Mouse (Mus musculus): ENCODE data around the gene Ttn.

Gene Ttn

DNA sequence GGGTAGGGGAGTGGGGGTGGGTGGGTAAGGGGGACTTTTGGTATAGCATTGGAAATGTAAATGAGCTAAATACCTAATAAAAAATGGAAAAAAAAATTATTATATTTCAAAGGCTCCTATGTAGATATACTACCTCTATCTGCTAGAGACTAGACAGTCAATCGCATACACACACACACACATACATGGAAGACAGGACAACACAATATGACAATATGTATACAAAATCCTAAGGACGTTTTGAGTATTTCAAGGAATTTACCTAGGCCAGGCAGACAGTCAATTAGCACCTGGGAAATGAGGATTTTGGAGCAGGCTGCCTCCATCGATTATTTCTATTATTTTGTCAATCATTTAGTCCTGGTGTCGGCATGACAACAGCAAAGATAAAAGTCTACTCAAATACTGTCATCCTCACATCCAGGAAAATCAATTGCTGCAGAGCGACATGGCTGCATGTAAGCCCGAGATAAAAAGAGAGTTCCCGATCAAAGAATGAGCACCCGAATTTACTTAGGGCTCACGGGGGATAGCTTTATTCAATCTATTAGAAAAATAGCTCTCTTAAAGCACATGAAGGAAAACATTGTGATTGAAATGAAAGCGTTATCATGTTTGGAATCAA, 20.8 kb downstream of the Ttn start:
- DNase-seq: no peak

- DNase-seq: no peak
Measured at GRCm38 (mm10) chr2:76949774-76950173, 32.6 kb downstream of the Ttn start.

DNA sequence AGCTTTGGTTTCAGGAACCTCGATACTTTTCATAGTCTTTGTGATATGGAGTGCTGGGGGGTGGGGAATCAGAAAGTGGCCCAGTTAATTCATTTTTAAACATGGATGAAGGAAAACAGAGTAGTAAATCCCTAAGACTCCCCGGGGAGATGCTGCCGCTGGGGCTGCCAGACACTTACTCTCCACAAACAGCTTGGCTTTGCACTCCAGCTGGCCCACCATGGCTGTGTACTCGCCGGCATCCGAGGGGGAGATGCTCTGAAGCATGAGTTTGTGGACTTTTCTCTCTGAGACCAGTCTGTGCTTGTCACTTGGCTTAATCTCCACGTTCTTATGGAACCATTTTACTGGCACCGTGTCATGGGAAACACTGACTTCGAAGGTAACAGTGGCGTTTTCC, 43.8 kb downstream of the Ttn start:
- no peak for DNase-seq

DNA sequence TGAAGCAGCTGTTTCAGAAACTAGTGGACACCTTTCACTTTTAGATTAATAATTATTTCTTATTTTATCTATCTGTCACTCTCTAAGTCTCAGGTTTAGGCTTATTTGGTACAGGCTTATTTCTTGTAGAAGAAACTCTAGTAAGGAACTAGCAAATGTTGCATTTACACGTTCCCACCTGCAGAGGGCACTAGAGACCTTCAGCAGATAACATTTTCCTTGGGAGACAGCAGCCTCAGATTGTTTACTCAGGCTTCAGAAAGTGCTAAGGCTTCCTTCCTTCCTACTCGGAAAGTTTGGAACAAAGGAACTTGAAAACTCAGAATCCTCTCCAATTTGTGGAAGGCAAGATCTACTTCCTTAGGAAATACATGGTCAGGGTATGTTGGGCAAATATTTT, 52.6 kb downstream of the Ttn start:
- DNase-seq: peak; percentile 57 to 72

DNA sequence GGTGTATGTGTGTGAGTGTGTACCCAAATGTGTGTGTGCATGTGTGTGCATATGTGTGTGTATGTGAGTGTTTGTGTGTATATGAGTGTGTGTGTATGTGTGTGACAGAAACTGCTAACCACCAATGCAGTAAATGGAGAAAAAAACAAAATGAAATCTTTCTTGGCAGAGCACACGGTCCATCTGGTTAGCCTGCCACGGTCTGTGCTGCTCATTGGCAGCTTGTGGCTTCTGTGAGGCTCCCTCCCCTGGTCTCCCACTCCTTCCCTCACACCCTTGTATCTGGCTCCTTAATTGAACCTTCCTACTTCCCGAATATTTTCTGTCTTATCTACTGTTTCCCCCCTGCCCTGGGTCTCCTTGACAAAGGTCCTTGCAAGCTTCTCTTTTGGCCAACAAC, 53.5 kb downstream of the Ttn start:
- DNase-seq: no peak

DNA sequence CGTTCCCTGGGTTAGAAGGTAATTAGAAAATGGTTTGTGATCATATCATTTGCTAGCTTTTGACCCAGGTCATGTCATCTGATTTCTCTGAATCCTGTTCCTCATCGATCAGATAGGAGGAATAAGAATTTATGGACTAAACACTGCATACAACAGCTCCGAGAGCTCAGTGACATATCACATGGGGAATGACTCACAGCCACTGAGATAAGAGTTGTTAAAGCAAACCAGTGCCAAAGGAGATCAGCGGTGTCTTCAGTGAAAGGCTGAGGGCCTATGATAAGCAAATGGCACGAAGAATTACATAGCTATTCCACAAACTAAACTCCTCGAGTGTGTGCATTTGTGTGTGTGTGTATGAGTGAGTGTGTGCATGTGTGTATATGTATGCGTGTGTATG, 54.0 kb downstream of the Ttn start:
- no peak for DNase-seq

DNA sequence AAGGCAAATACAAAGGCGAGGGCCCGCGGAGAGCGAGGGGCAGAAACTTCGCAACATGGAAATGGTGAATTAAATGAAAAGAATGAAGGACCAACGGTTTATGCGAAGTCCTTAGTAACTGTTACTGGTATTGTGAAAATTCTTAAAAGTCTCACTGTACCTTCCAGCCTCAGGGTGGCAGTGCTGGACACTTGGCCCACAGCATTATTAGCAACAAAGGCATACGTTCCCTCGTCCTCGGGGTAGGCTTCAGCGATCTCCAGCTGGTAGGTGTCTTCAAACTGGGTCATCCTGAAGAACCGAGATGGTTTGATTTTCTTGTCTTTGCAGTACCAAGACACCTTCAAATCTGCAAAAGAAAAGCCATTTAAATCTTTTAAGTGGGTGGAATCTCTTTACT, 55.4 kb downstream of the Ttn start:
- no peak for DNase-seq

DNA sequence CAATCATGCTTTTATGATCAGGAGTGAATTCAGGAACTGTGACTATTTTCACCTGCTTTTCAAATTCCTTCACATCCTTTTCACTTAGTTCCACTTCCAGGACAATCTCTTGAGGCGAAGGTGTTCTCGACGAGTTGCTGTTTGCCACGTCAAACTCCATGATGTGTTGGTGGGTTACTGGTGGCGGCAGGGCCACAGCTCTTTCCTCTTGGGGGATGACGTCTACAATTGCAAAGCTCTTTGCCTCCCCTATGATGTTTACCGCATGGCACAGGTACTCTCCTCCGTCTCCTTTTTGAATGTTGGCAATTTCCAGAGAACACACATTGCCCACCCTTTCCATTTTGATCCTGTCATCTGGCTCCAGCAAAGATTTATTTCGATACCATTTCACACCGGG, 67.4 kb downstream of the Ttn start:
- no peak for DNase-seq

DNA sequence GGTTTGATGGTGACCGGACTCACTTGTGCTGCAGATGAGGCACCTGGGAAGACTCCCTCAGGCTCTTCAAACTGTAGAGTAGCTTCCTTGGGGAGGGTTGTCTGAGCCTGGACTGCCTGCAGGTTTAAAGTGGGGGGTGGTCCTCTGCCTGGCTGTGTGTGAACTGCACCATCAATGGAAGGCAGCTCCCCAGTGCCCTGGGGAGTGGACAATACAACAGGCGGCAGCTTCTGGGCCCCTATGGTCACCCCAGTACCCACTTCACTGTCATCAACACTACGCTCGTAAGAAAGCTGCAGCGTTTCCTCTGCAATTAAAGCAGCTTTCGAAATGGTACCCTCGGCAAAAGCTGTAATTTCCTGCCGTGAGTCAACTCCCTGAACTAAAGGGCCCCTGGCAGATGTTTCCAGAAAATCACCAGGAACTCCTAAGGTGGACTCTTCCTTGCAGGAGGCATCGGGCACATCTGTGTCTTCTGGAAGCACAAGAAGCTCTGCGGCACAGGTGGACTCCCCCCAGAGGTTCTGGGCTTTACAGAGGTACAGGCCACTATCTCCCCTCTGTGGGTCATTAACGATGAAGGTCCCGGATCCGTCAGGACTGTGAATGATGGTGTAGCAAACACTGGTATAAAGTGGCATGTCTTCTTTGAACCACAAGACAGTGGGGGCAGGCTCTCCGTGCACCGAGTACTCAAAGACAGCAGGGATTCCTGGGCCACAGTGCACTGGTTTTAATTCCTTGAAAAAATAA, 73.5 kb downstream of the Ttn start:
- no peak for DNase-seq

DNA sequence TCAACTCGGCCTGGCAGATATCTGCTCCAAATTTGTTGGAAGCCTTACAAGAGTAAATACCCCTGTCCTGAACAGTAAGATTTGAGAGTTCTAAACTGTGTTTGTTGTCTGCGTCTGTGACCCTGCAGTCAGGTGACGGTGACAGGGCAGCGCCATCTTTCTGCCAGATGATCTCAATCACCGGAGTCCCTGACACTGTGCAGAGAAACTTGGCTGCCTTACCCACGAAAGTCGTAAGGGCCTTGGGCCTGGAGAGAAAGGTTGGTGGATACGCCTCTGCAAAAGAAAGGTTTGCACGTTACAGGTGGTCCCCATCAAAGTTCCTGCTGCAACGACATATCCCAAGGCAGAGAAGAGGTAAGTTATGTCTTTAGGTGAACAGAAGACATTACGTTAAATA, 79.0 kb downstream of the Ttn start:
- no peak for DNase-seq

- no peak for DNase-seq
Measured at GRCm38 (mm10) chr2:76901476-76902086, 80.8 kb downstream of the Ttn start.

- no peak for DNase-seq
Measured at GRCm38 (mm10) chr2:76899886-76900285, 82.5 kb downstream of the Ttn start.

DNA sequence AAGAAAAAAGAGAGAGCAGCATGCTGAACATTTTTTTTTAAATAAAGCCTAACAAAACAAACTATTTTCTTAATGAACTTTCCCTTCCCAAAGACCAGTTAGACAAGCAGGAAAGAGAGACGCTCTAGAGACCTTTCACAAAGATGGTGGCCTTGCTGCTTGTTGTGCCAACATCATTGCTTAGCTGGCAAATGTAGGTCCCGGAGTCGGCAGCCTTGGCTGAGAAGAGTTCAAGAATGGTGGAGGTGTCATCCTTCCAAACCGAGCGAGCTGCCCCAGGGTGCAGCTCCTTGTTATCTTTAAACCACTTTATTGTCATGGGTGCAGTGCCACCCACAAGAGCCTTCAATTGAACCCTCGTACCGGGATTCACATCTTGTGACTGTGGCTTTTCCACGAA, 85.4 kb downstream of the Ttn start:
- DNase-seq: no peak

DNA sequence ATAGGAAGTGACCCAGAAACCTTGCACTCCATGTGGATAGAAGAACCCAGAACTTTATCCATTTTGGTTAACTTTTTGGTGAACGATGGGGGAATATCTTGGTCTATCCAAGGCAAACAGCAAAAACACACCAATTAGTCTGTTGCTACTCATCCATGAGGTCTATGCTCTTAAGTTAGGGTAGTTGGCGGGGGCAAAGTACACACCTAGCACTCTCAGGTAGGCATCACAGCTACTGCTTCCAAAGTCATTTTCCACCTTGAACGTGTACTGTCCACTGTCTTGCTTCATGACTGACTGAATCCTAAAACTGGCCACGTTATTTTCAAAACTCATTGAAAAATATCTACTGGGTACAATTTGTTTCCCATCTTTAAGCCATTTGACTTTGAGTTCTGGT, 87.0 kb downstream of the Ttn start:
- DNase-seq: no peak

DNA sequence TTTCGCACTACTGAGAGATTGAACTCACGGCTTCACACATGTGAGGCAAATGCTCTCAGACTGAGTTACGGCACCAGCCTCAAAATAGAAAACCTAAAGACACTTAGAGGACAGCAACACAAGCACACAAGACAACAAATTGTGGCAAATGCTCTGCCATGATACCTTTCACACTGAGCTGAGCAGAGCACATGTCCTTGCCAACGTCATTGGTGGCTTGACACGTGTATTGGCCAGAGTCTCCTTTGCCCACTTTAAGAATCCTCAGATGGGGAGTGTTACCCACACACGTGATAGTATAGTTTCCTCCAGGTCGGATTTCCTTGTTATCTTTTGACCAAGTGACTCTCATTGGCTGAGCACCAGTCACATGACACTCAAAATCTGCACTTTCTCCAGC, 93.6 kb downstream of the Ttn start:
- DNase-seq: no peak

DNA sequence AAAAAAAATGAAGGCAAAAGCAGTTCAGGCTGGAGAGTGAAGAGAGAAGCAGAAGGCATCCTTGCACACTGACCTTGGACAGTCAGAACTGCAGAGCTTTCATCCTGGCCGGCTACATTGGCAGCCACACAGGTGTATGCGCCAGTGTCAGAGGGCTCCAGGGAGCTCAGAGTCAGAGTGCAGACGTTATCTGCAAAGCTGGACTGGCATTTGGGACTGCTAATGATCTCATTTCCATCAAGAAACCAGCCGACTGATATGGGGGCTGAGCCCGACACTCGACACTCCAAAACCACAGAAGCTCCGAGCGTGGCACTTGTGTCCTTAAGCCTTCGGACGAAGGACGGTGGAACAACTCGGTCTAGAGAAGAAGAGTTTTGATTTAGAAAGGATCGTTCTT, 96.5 kb downstream of the Ttn start:
- no peak for DNase-seq

DNA sequence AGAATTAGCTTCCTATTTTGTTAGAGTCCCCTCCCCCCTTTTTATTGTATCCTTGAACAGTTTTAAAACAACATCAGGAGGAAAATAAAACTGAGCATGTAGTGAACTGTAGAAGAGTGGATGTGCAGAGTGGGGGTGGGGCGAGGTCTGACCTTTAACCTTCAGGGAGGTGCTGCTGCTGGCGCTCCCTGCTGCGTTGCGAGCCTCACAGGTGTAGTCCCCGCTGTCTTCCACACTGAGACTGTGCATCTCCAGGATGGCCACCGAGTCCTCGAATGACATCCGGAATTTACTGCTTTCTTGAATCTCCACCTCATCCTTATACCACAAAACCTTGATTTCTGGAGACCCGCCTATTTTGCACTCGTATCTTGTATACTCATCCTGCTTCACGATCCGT, 100.9 kb downstream of the Ttn start:
- DNase-seq: no peak

GRCm38 (mm10) chr2:76875587-76875986, 106.8 kb downstream of the Ttn start:
- no peak for DNase-seq

GRCm38 (mm10) chr2:76866928-76867327, 115.4 kb downstream of the Ttn start:
- no peak for DNase-seq

DNA sequence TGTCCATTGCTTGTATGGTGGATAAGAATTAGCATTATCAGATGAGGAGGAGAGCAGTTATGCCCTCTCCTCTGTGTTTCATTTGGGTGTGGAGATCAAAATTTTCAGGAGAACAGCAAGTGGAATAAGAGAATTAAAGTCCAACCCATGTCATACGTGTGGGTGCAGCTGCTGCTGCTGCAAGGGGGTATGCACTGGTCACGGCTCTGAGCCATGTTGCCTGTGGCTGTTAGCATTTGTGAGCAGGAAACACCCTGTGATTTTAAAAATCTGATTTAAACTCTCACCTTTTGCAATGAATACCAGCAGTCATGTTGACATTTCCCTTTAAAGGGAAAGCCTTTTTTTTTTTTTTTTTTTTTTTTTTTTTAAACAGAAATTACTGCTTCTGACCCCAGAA, 116.8 kb downstream of the Ttn start:
- DNase-seq: no peak

DNA sequence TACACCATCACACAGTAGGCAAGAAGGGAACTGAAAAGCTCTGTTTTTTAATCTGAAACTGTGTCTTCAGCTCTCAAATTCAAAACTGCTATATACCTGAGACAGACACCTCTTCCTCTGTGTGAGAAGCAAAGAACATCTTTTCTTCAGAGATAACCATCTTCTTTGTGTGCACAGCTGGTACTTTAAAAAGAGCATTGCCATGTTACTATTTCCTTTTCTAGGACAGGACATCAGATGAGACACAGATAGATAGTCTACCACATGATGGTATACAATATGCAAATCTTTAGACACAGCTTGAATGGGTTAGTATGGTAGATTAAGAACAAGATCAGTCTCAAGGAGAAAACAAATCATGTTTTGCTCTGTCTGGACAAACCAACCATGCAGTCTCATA, 121.0 kb downstream of the Ttn start:
- DNase-seq: no peak

- no peak for DNase-seq
Measured at GRCm38 (mm10) chr2:76850066-76850465, 132.3 kb downstream of the Ttn start.

DNA sequence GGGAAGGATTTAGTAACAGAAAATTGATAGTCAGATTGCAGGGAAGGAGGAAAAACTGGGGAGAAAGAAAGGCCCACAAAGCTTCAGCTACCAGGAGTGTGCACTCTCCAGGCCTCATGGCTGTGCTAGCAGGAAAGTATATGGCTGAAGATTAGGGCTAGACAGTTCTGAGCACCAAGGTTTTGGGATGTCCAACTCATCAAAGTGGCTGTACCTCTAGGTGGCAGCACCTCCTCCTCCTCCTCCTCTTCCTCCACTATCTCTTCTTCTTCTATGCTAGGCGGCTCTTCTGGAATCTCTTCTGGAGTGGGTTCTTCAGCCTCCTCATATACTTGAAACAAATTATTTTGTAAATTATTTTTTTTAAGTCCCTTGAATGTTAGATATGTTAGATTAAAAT, 139.2 kb downstream of the Ttn start:
- no peak for DNase-seq

DNA sequence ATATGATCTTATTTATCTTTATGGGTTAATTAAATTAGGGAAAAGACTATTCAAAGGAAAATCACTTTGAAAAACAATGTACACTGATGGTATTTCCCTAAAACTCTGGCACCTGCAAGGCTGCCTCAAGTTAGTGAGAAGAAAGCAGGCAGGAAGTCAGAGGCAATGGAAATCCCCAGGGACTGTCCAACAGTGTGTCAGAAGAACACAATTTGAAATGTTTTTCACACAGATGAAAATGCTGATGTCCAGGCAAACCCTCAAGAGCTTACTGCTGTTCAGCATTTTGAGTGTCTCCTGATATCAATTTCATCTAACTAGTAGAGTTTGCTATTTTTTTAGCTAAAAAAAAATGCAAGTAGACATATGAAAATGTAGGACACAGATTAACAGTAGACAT, 161.9 kb downstream of the Ttn start:
- no peak for DNase-seq

GRCm38 (mm10) chr2:76817796-76818195, 164.6 kb downstream of the Ttn start:
- no peak for DNase-seq
